Mouse (Mus musculus): ENCODE results near the gene Stox2. TPM values are rescaled to one million over a fixed set of nuclear protein-coding genes. Genes with fewer than 3 reads are reported as not detected.

Gene Stox2
- polyA plus RNA-seq, 1 experiment from 2014 or later, result 9.2 TPM

GRCm38 (mm10) chr8:47336433-47336832 is 109.7 kb downstream of the Stox2 start:
- Histone ChIP-seq H3K27ac (ENCODE audit: low read length) (no peak overlapping the region), H3K9me3 (replicated peaks; ENCODE audit: control insufficient read depth, low read length) (no peaks in the 10 kb centered on the region), H3K9ac (ENCODE audit: low read length) (no peak overlapping the region), H3K36me3 (ENCODE audit: control insufficient read depth, insufficient read depth, low read length) (no peaks in the 10 kb centered on the region), H3K4me3 (replicated peaks; ENCODE audit: low read length) (no peak overlapping the region), H3K4me1 (ENCODE audit: control insufficient read depth, insufficient read depth, low read length) (peaks cover 12% of the 10 kb centered on the region), H3K4me2 (ENCODE audit: low read depth, low read length) (no peak overlapping the region), H3K27me3 (ENCODE audit: control insufficient read depth, insufficient read depth, low read length) (no peaks in the 10 kb centered on the region)
- 93% methylated on average over 12 of the region's 12 CpGs for WGBS
- no peak for ATAC-seq (ENCODE audit: insufficient read depth, low FRiP score)

GRCm38 (mm10) chr8:47335940-47336339 is 110.2 kb downstream of the Stox2 start:
- WGBS, result 92% methylated on average over 4 of the region's 4 CpGs
- Histone ChIP-seq H3K4me3 (replicated peaks; ENCODE audit: low read length) (no peak overlapping the region), H3K27ac (ENCODE audit: low read length) (no peak overlapping the region), H3K36me3 (ENCODE audit: control insufficient read depth, insufficient read depth, low read length) (no peaks in the 10 kb centered on the region), H3K27me3 (ENCODE audit: control insufficient read depth, insufficient read depth, low read length) (no peaks in the 10 kb centered on the region), H3K4me2 (ENCODE audit: low read depth, low read length) (no peak overlapping the region), H3K9me3 (replicated peaks; ENCODE audit: control insufficient read depth, low read length) (no peaks in the 10 kb centered on the region), H3K4me1 (ENCODE audit: control insufficient read depth, insufficient read depth, low read length) (peaks cover 12% of the 10 kb centered on the region), H3K9ac (ENCODE audit: low read length) (no peak overlapping the region)
- ATAC-seq (ENCODE audit: insufficient read depth, low FRiP score), result no peak

- no peaks in the 10 kb centered on the region for H3K27me3 ChIP-seq (ENCODE audit: control insufficient read depth, insufficient read depth, low read length)
- no peaks in the 10 kb centered on the region for H3K36me3 ChIP-seq (ENCODE audit: control insufficient read depth, insufficient read depth, low read length)
- H3K4me2 ChIP-seq (ENCODE audit: low read depth, low read length), result peak overlapping the region; percentile 40
- H3K4me3 ChIP-seq (replicated peaks; ENCODE audit: low read length), result peak overlapping the region; percentile 24
- H3K9ac ChIP-seq (ENCODE audit: low read length), result no peak overlapping the region
- peak; percentile 90 for ATAC-seq (ENCODE audit: insufficient read depth, low FRiP score)
- no peaks in the 10 kb centered on the region for H3K9me3 ChIP-seq (replicated peaks; ENCODE audit: control insufficient read depth, low read length)
- H3K4me1 ChIP-seq (ENCODE audit: control insufficient read depth, insufficient read depth, low read length), result peaks cover under 1% of the 10 kb centered on the region; the same call in 1 of the 2 replicates
- WGBS, result 55% methylated on average over 9 of the region's 9 CpGs
- H3K27ac ChIP-seq (ENCODE audit: low read length), result peak overlapping the region; percentile 60
Measured at GRCm38 (mm10) chr8:47334223-47334757, 111.9 kb downstream of the Stox2 start.

- Histone ChIP-seq H3K4me2 (ENCODE audit: low read depth, low read length) (no peak overlapping the region), H3K4me1 (ENCODE audit: control insufficient read depth, insufficient read depth, low read length) (no peaks in the 10 kb centered on the region), H3K36me3 (ENCODE audit: control insufficient read depth, insufficient read depth, low read length) (no peaks in the 10 kb centered on the region), H3K27ac (ENCODE audit: low read length) (no peak overlapping the region), H3K27me3 (ENCODE audit: control insufficient read depth, insufficient read depth, low read length) (no peaks in the 10 kb centered on the region), H3K9ac (ENCODE audit: low read length) (no peak overlapping the region), H3K4me3 (replicated peaks; ENCODE audit: low read length) (no peak overlapping the region), H3K9me3 (replicated peaks; ENCODE audit: control insufficient read depth, low read length) (no peaks in the 10 kb centered on the region)
- WGBS, result 79% methylated on average over 1 of the region's 1 CpGs
- no peak for ATAC-seq (ENCODE audit: insufficient read depth, low FRiP score)
Measured at GRCm38 (mm10) chr8:47332941-47333340, 113.2 kb downstream of the Stox2 start.

- no peaks in the 10 kb centered on the region for H3K4me1 ChIP-seq (ENCODE audit: control insufficient read depth, insufficient read depth, low read length)
- H3K36me3 ChIP-seq (ENCODE audit: control insufficient read depth, insufficient read depth, low read length), result no peaks in the 10 kb centered on the region
- H3K9ac ChIP-seq (ENCODE audit: low read length), result no peak overlapping the region
- H3K4me3 ChIP-seq (replicated peaks; ENCODE audit: low read length), result no peak overlapping the region
- H3K27me3 ChIP-seq (ENCODE audit: control insufficient read depth, insufficient read depth, low read length), result no peaks in the 10 kb centered on the region
- ATAC-seq (ENCODE audit: insufficient read depth, low FRiP score), result no peak
- no peaks in the 10 kb centered on the region for H3K9me3 ChIP-seq (replicated peaks; ENCODE audit: control insufficient read depth, low read length)
- 85% methylated on average over 5 of the region's 5 CpGs for WGBS
- H3K27ac ChIP-seq (ENCODE audit: low read length), result no peak overlapping the region
- H3K4me2 ChIP-seq (ENCODE audit: low read depth, low read length), result no peak overlapping the region
Measured at GRCm38 (mm10) chr8:47330982-47331381, 115.2 kb downstream of the Stox2 start.

GRCm38 (mm10) chr8:47326348-47326747 is 119.8 kb downstream of the Stox2 start:
- Histone ChIP-seq H3K36me3 (ENCODE audit: control insufficient read depth, insufficient read depth, low read length) (no peaks in the 10 kb centered on the region), H3K4me1 (ENCODE audit: control insufficient read depth, insufficient read depth, low read length) (no peaks in the 10 kb centered on the region), H3K27me3 (ENCODE audit: control insufficient read depth, insufficient read depth, low read length) (no peaks in the 10 kb centered on the region), H3K27ac (ENCODE audit: low read length) (no peak overlapping the region), H3K9ac (ENCODE audit: low read length) (no peak overlapping the region), H3K9me3 (replicated peaks; ENCODE audit: control insufficient read depth, low read length) (no peaks in the 10 kb centered on the region), H3K4me3 (replicated peaks; ENCODE audit: low read length) (no peak overlapping the region), H3K4me2 (ENCODE audit: low read depth, low read length) (no peak overlapping the region)
- 76% methylated on average over 8 of the region's 8 CpGs for WGBS
- no peak for ATAC-seq (ENCODE audit: insufficient read depth, low FRiP score)

GRCm38 (mm10) chr8:47324117-47324820 is 121.9 kb downstream of the Stox2 start:
- Histone ChIP-seq H3K4me2 (ENCODE audit: low read depth, low read length) (no peak overlapping the region), H3K27me3 (ENCODE audit: control insufficient read depth, insufficient read depth, low read length) (no peaks in the 10 kb centered on the region), H3K4me3 (replicated peaks; ENCODE audit: low read length) (no peak overlapping the region), H3K4me1 (ENCODE audit: control insufficient read depth, insufficient read depth, low read length) (no peaks in the 10 kb centered on the region), H3K9me3 (replicated peaks; ENCODE audit: control insufficient read depth, low read length) (no peaks in the 10 kb centered on the region), H3K9ac (ENCODE audit: low read length) (no peak overlapping the region), H3K36me3 (ENCODE audit: control insufficient read depth, insufficient read depth, low read length) (no peaks in the 10 kb centered on the region), H3K27ac (ENCODE audit: low read length) (no peak overlapping the region)
- 44% methylated on average over 16 of the region's 16 CpGs for WGBS
- 0 out of 2 replicates have a peak, but pooled peaks have one; percentile 44 for ATAC-seq (ENCODE audit: insufficient read depth, low FRiP score)

- Histone ChIP-seq H3K4me2 (ENCODE audit: low read depth, low read length) (no peak overlapping the region), H3K27me3 (ENCODE audit: control insufficient read depth, insufficient read depth, low read length) (no peaks in the 10 kb centered on the region), H3K4me3 (replicated peaks; ENCODE audit: low read length) (no peak overlapping the region), H3K27ac (ENCODE audit: low read length) (no peak overlapping the region), H3K36me3 (ENCODE audit: control insufficient read depth, insufficient read depth, low read length) (no peaks in the 10 kb centered on the region), H3K4me1 (ENCODE audit: control insufficient read depth, insufficient read depth, low read length) (no peaks in the 10 kb centered on the region), H3K9me3 (replicated peaks; ENCODE audit: control insufficient read depth, low read length) (no peaks in the 10 kb centered on the region), H3K9ac (ENCODE audit: low read length) (no peak overlapping the region)
- ATAC-seq (ENCODE audit: insufficient read depth, low FRiP score), result no peak
- WGBS, result 52% methylated on average over 5 of the region's 5 CpGs
Measured at GRCm38 (mm10) chr8:47321282-47321681, 124.9 kb downstream of the Stox2 start.

GRCm38 (mm10) chr8:47320707-47321106 is 125.5 kb downstream of the Stox2 start:
- no peaks in the 10 kb centered on the region for H3K36me3 ChIP-seq (ENCODE audit: control insufficient read depth, insufficient read depth, low read length)
- H3K4me3 ChIP-seq (replicated peaks; ENCODE audit: low read length), result no peak overlapping the region
- no peaks in the 10 kb centered on the region for H3K9me3 ChIP-seq (replicated peaks; ENCODE audit: control insufficient read depth, low read length)
- no peak for ATAC-seq (ENCODE audit: insufficient read depth, low FRiP score)
- H3K4me1 ChIP-seq (ENCODE audit: control insufficient read depth, insufficient read depth, low read length), result no peaks in the 10 kb centered on the region
- H3K9ac ChIP-seq (ENCODE audit: low read length), result no peak overlapping the region
- 48% methylated on average over 2 of the region's 2 CpGs for WGBS
- H3K4me2 ChIP-seq (ENCODE audit: low read depth, low read length), result no peak overlapping the region
- H3K27me3 ChIP-seq (ENCODE audit: control insufficient read depth, insufficient read depth, low read length), result no peaks in the 10 kb centered on the region
- no peak overlapping the region for H3K27ac ChIP-seq (ENCODE audit: low read length)

All from stomach, embryonic 16.5 days (tissue).